Mouse (Mus musculus): ENCODE results near the gene Gstt3.
A peak's percentile ranks its signal among the peaks of the same experiment; 100 is the strongest.
"Not testable (repeated sequence)": the region's sequence is repeated elsewhere in the genome, so short reads cannot be mapped to it uniquely, and the experiment has no call there.

Gstt3 gene

DNA sequence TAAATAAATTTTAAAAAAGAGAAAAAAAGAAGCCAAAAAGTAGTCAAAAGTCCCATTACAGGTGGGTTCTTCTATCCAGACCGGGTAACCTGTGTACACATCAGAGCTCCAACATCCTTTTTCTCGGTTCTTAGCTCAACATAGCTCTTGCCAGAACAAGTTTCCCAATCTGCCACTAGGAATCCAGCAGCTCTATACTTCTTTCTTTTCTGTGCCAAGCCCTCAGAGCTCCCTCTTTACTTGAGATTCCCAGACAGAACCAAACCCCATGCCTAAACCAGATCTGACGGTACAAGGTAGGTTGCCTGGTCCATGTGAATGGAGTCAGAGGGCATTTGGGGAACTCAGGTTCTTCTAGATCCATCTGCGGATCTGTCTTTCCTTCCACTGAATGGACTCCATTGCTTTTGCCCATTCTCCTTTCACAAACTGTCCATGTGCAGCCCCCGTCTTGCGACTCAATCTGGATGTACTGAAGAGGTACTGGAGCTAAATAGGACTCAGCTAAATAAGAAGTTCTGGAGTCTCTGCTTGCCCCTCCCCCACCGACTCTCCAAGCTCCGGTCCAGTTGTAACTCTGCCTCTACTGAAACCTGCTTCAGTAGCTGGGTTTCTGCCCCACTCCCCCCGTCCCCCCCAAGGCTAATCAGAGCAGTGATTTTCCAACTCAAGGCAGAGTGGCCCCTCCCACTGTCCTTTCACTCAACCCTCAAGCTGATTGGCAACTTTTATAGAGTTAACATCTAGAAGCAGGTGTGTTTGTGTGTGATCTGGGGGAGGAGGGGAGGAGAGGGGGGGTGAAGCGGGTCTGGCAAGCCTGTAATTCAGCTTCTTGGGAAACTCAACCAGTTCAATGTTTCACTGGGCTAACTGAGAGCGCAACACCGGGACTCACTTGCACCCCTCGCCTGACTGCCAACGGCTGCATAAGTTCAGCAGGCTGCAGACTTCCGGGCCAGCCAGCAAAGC is 1.7 kb downstream of the Gstt3 start:
- peak; percentile 53 for DNase-seq (ENCODE audit: low spot score)

DNA sequence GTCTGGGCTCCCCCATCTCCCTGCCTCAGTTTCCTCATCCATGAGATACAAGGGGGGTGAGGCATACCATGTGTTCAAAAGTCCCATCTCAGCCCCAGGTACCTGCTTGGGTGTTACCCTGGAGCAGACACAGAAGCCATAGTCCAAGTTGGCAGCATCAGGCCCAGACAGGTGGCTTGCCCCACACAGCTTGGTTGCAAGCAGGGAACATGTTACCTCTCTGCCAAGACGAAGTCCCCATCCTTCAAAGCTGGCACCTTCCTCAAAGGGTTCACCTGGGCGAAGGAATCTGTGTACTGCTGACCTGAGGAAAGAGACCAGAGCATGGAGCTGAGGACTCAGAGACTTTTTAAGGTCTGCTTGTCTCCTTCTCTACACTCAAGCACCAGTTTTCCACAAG is 3.3 kb downstream of the Gstt3 start:
- no peak for DNase-seq (ENCODE audit: low spot score)

GRCm38 (mm10) chr10:75776562-75776961 is 4.7 kb downstream of the Gstt3 start:
- no peak for DNase-seq (ENCODE audit: low spot score)

DNA sequence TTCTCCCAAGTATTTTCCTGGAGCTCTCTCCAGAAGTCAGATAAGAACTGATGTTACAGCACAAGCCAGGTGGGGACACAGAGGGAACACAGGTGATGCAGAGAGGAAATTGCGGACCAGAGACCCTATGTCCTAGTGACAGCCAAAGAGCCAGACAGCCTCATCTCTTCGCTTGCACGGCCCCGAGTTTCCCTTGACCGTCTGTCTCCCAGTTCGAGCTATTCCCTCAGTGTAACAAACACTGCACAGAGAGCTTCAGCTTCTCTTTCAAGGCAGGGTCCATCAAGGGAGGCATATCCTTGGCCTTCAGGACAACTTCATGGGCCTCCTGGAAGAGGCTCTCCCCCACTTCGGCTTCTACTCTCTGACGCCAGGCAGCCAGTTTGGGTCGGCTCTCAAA is 6.6 kb downstream of the Gstt3 start:
- no peak for DNase-seq (ENCODE audit: low spot score)

DNA sequence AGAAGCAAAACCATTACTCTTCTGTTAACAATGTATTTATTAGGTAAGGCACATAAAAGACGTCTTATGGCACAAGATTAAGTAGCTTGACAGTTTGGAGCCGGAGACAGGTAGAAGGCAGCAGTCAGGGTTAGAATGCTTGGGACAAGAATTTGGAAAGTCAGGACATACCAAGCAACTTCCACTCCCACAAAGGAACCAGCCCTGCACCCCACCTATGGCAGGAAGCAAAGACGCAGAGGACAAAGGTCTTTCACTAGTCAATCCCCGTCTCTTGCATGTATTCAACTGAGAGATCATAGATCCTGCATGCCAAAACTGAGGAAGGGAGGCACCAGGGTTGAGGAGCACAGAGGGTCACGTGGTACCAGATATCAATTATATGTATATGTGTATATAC is 7.1 kb downstream of the Gstt3 start:
- no peak for DNase-seq (ENCODE audit: low spot score)

DNA sequence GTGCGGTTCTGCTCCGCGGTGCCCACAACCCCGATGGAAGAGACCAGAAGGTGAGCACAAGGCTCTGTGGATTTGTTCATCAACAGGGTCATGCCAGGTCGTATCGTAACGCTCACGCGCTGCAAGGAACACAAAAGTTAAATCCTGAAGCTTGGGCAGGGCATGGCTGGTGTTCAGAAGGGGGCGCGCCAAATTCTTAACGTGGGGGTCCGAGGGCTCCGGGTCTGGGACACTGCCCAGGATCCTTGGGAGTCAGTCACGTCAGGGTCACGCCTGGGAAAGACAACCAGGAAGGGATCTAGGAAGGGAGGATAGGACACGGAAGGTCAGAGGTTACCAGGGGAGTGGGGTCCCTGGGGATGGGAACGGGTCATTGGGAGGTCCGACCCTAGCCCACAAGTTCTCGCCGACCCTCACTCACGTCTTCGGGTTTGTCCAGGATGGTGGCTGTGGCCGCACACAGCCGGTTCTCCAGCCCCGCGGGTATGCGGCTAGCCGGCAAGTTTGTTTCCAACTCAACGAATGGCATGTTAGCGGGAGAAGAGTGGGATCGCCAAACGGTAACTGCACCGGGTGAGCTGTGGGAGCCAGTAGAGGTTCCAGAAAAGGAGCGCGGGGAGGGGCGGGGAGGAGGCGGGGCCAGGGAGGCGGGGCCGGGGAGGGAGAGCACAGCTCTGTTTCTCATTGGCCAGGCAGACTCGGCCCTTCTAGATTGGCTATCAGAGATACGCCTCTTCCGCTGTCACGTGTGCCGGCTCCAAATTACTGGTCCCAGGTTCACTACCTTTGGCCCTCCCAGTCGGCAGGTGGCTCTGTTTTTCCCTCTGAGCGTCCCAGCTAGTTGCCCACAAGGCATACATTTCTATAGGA is 8.2 kb downstream of the Gstt3 start, which contains the start of gene Ddt:
Gene Ddt, minus strand, starts transcription at position 620 of the 870 bp plus-strand sequence.
- DNase-seq (ENCODE audit: low spot score), result peak; percentile 87

DNA sequence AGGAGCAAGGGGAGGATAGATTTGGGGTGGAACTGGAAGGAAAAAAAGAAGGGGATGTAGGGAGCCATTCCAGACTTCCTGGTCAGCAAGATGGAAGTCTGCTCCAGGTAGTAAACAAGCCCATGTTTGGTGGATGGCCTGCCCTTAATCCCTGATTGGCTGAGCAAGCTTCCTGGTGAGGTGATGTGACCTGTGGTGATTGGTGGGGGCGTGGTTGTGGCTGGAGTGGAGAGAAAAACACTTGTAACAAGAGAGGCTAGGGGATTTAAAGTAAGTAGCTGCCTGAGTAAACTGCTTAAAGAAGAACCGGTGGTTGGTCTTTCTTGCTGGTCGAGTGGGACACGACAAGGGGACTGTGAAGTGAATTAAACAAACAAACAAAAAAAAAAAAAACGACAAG is 13.5 kb downstream of the Gstt3 start:
- not testable (repeated sequence) for DNase-seq (ENCODE audit: low spot score)

GRCm38 (mm10) chr10:75766856-75767255 is 14.4 kb downstream of the Gstt3 start:
- no peak for DNase-seq (ENCODE audit: low spot score)

- peak; percentile 73 for DNase-seq (ENCODE audit: low spot score)
Measured at GRCm38 (mm10) chr10:75764519-75765473, 16.4 kb downstream of the Gstt3 start.

GRCm38 (mm10) chr10:75763682-75764518 is 17.3 kb downstream of the Gstt3 start, which contains the start of gene Cabin1:
Gene Cabin1 (minus strand): TSS chr10:75764341.
- DNase-seq (ENCODE audit: low spot score), result peak; percentile 98

GRCm38 (mm10) chr10:75762413-75762812 is 18.8 kb downstream of the Gstt3 start:
- DNase-seq (ENCODE audit: low spot score), result no peak

GRCm38 (mm10) chr10:75760311-75760710 is 20.9 kb downstream of the Gstt3 start:
- DNase-seq (ENCODE audit: low spot score), result no peak

DNA sequence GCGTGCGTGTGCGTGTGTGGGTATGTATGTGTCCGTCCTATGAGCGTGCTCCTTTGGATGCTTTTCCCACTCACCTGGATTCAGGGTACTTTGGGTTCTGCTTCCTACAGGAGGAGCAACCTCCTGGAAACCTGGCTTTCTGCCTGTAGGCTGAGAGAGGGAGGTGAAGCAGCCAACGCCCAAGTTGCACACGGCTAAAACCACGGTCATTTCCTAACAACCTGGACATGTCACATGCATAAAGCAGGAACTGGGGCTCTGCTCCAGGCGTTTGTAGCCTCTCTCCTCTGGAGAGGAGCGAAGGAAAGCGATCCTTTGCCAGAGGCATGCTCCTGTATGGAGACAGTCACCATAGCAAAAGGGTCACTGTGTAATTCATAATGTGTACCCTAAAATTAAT is 24.5 kb downstream of the Gstt3 start:
- DNase-seq (ENCODE audit: low spot score), result no peak

DNA sequence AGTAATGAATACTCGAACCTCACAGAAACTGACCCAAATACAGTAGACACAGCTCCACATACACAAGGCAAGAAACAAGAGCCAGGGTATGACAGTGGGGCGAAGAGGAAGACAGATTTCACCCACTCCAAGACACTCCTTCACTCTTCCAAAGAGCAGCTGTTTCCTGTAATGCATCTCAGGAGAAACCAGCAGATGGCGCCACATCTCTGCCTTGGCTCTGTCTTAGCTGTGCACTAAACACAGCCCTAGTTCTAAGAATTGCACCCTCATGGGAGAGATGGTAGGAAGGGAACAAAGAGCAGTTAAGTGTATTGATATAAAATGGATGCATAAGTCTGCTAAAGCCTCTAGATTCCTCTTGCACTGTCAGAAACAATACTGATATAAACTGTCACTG is 37.2 kb downstream of the Gstt3 start:
- peak; percentile 83 for DNase-seq (ENCODE audit: low spot score)

DNA sequence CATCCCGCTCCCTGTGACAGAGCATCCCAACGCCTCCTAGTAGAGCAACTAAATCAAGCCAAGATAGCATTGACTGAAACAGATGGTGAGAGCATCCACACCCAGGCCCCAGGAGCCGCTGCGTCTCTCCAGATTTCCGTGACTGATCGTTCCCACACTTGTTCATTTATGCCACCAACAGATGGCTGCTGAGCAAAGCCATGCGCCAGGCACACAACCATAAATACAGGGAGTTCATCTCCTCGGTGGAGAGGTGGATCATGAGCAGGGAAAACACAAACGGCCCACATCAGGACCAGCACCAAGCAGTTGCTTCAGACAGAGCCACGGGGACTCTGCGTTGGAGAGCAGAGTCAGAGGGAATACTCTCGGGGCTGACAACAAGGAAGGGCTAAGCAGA is 37.8 kb downstream of the Gstt3 start:
- no peak for DNase-seq (ENCODE audit: low spot score)

- DNase-seq (ENCODE audit: low spot score), result peak; percentile 11
Measured at GRCm38 (mm10) chr10:75740866-75741265, 40.3 kb downstream of the Gstt3 start.

- DNase-seq (ENCODE audit: low spot score), result no peak
Measured at GRCm38 (mm10) chr10:75725449-75725848, 55.8 kb downstream of the Gstt3 start.
